Comparison of ENCODE assay signal across 14 mouse cellular contexts in the genomic region with DNA sequence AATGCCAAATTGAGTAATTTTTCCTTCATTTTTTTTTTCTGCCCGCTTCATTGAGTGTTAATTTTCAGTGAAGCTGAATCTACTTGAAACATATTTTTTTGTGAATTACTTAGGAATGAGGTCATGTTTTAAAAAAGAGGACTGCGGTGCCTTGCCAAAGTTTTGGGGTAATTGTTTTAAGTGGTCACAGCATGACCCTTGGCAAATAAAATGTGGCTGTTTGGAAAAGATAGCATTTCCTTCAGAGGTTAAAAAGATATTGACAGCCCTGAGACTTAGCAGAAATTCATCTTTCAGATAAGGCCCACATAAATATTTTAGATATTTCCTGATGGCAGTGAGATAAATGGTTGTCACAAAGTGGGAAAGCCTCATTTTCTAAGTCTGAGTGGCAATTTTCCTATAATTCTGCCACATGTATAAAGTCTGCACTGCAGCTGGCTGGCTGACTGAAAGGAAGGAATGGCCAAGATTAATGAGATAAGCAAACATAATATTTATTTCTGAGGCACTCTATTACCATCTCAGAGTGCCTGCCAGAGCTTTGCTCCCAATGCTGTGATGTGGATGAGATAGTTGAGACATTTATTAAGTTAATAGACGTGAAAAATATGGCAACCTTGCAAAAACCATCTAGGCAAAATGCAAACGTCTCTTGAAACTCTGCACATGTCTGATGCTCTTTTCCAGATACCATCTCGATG.
DNase-seq lines count a peak whose midpoint lies in the region; ATAC-seq and TF ChIP-seq lines count a peak whose summit lies in the region.
"Had no signal": no experiment of that assay in that cellular context is flagged by ENCODE, and none has a peak within 500 bp of the region (broad histone marks: within the 10 kb centered on the region; RNA-seq: fewer than 3 reads in every experiment).

No protein-coding gene starts in this region.

- no peak overlapping the region for H3K27ac ChIP-seq in heart, embryonic 12.5 days (ENCODE audit: poor library complexity, severe bottlenecking)
- no peak overlapping the region for H3K27ac ChIP-seq in liver, adult 2 months (replicated peaks; ENCODE audit: insufficient read depth, low read depth, low read length)
- no peak overlapping the region for H3K27ac ChIP-seq in liver, postnatal 0 days (ENCODE audit: low read depth)
- no peak overlapping the region for H3K27ac ChIP-seq in embryonic facial prominence, embryonic 14.5 days (replicated peaks; ENCODE audit: low read depth, low read length)
- H3K27ac ChIP-seq: limb, embryonic 12.5 days had no signal

- no peak for ATAC-seq in heart, embryonic 12.5 days (ENCODE audit: insufficient number of reproducible peaks, low FRiP score)
- ATAC-seq in liver, postnatal 0 days: no peak
- ATAC-seq in embryonic facial prominence, embryonic 14.5 days (ENCODE audit: low read depth): no peak
- ATAC-seq: hindbrain, embryonic 16.5 days; Patski had no signal

- no peak overlapping the region for H3K4me2 ChIP-seq in heart, embryonic 12.5 days
- H3K4me2 ChIP-seq in liver, postnatal 0 days (ENCODE audit: low read depth, low read length): no peak overlapping the region
- no peak overlapping the region for H3K4me2 ChIP-seq in embryonic facial prominence, embryonic 14.5 days (ENCODE audit: low read depth, low read length)
- H3K4me2 ChIP-seq: limb, embryonic 12.5 days; midbrain, embryonic 11.5 days had no signal

- H3K9me3 ChIP-seq in heart, embryonic 12.5 days (replicated peaks): no peaks in the 10 kb centered on the region
- H3K9me3 ChIP-seq in liver, postnatal 0 days (ENCODE audit: low read length): no peaks in the 10 kb centered on the region
- no peaks in the 10 kb centered on the region for H3K9me3 ChIP-seq in embryonic facial prominence, embryonic 14.5 days (ENCODE audit: control insufficient read depth, low read length)
- H3K9me3 ChIP-seq: limb, embryonic 12.5 days had no signal

- peak; percentile 3 to 21 for DNase-seq in heart, adult 9 months (ENCODE audit: low spot score in 2 of 2)
- peak; percentile 6 for DNase-seq in liver, adult 2 months (ENCODE audit: extremely low read depth, low read depth, low spot score)
- DNase-seq in liver, postnatal 0 days: no peak
- peak; percentile 26 for DNase-seq in embryonic facial prominence, embryonic 14.5 days (ENCODE audit: low spot score)
- DNase-seq in lung, postnatal 10 days: peak; percentile 1
- DNase-seq in adrenal gland, adult 18-20 months (ENCODE audit: low spot score in 2 of 2): no peak
- no peak for DNase-seq in B cell, adult 2 months
- DNase-seq: cerebellum, adult 2 months; thymus, adult 2 months had no signal

- 57% methylated on average over 5 of the region's 5 CpGs for WGBS in heart, embryonic 12.5 days
- WGBS in liver, adult 2 months: 64% methylated on average over 5 of the region's 5 CpGs
- 58% methylated on average over 5 of the region's 5 CpGs for WGBS in liver, postnatal 0 days (ENCODE audit: insufficient replicate concordance)
- 49% methylated on average over 5 of the region's 5 CpGs for WGBS in embryonic facial prominence, embryonic 14.5 days

- TF ChIP-seq CTCF in liver, adult 2 months (IDR thresholded peaks at IDR 0.05; ENCODE audit: low read depth, low read length): no peak
- no peak for TF ChIP-seq CTCF in liver, postnatal 0 days (IDR thresholded peaks at IDR 0.05; ENCODE audit: low read depth)

- no peak overlapping the region for H3K9ac ChIP-seq in heart, embryonic 12.5 days
- no peak overlapping the region for H3K9ac ChIP-seq in liver, adult 2 months (ENCODE audit: low read depth, low read length)
- H3K9ac ChIP-seq in liver, postnatal 0 days (replicated peaks): no peak overlapping the region
- H3K9ac ChIP-seq in embryonic facial prominence, embryonic 14.5 days (ENCODE audit: low read depth, low read length): no peak overlapping the region
- H3K9ac ChIP-seq: limb, embryonic 12.5 days had no signal

- H3K79me2 ChIP-seq in liver, adult 2 months (ENCODE audit: control insufficient read depth, insufficient read depth, low read length): no peaks in the 10 kb centered on the region

- TF ChIP-seq EP300 in liver, postnatal 0 days (IDR thresholded peaks at IDR 0.05; ENCODE audit: low read depth): no peak

- no peaks in the 10 kb centered on the region for H3K27me3 ChIP-seq in heart, embryonic 12.5 days (replicated peaks)
- H3K27me3 ChIP-seq in liver, adult 2 months (ENCODE audit: control insufficient read depth, insufficient read depth, low read length): no peaks in the 10 kb centered on the region
- no peaks in the 10 kb centered on the region for H3K27me3 ChIP-seq in liver, postnatal 0 days (ENCODE audit: insufficient read depth, low read length)
- H3K27me3 ChIP-seq in embryonic facial prominence, embryonic 14.5 days (replicated peaks; ENCODE audit: control insufficient read depth, insufficient read depth, low read length): no peaks in the 10 kb centered on the region
- H3K27me3 ChIP-seq: limb, embryonic 12.5 days; Patski had no signal

- H3K4me3 ChIP-seq in heart, embryonic 12.5 days: no peak overlapping the region
- no peak overlapping the region for H3K4me3 ChIP-seq in liver, adult 2 months (ENCODE audit: insufficient read depth, low read depth, low read length)
- no peak overlapping the region for H3K4me3 ChIP-seq in liver, postnatal 0 days (ENCODE audit: low read depth, low read length)
- no peak overlapping the region for H3K4me3 ChIP-seq in embryonic facial prominence, embryonic 14.5 days (ENCODE audit: low read depth, low read length)
- H3K4me3 ChIP-seq: limb, embryonic 12.5 days had no signal

- no peaks in the 10 kb centered on the region for H3K4me1 ChIP-seq in heart, embryonic 12.5 days (replicated peaks)
- no peaks in the 10 kb centered on the region for H3K4me1 ChIP-seq in liver, adult 2 months (ENCODE audit: control insufficient read depth, insufficient read depth, low read length)
- H3K4me1 ChIP-seq in liver, postnatal 0 days (ENCODE audit: insufficient read depth): no peaks in the 10 kb centered on the region
- H3K4me1 ChIP-seq in embryonic facial prominence, embryonic 14.5 days (ENCODE audit: control insufficient read depth, insufficient read depth, low read length): no peaks in the 10 kb centered on the region
- H3K4me1 ChIP-seq: limb, embryonic 12.5 days had no signal

- no peaks in the 10 kb centered on the region for H3K36me3 ChIP-seq in heart, embryonic 12.5 days
- no peaks in the 10 kb centered on the region for H3K36me3 ChIP-seq in liver, adult 2 months (ENCODE audit: control insufficient read depth, insufficient read depth, low read length)
- no peaks in the 10 kb centered on the region for H3K36me3 ChIP-seq in liver, postnatal 0 days (replicated peaks; ENCODE audit: insufficient read depth, low read length)
- H3K36me3 ChIP-seq in embryonic facial prominence, embryonic 14.5 days (ENCODE audit: control insufficient read depth, insufficient read depth, low read length): no peaks in the 10 kb centered on the region
- H3K36me3 ChIP-seq: limb, embryonic 12.5 days had no signal

- no peak for TF ChIP-seq POLR2A in liver, adult 2 months (IDR thresholded peaks at IDR 0.05; ENCODE audit: extremely low read depth, insufficient read depth, low read length)

Comparison
In these comparisons a context has a peak if more than half of its experiments do, and no peak if none do; other contexts are left out.
1. DNase-seq: peak in heart, adult 9 months (2 of 2), liver, adult 2 months (single experiment), embryonic facial prominence, embryonic 14.5 days (single experiment) and lung, postnatal 10 days (single experiment); none in liver, postnatal 0 days (single experiment), adrenal gland, adult 18-20 months (0 of 2) and B cell, adult 2 months (0 of 2).